Mouse (Mus musculus): ENCODE data around the gene Pik3r6. TPM values are rescaled to one million over a fixed set of nuclear protein-coding genes. Genes with fewer than 3 reads are reported as not detected.

Gene Pik3r6
- total RNA-seq, 1 experiment from 2014 or later: 13.9 TPM

DNA sequence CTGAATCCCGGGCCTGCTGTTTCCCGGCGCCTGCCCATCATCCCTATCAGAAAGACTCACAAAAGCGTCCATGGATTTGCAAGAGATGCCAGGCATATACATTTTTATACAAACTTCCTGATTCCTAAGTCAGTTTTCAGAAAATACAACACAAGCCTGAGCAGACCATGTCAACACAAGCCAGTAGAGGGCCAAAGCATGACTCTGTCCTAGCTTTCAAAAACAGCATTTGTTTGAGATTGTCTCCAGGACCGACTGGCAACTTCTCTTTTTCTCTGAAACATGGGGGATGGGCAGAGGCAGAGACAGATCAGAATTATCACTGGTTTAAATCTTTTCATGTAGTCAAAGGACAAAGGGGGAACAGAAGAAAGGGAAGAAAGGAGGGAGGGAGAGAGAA is 18.5 kb downstream of the Pik3r6 start:
- peak; percentile 69 for ATAC-seq (replicated peaks; ENCODE audit: insufficient number of reproducible peaks, low FRiP score, low TSS enrichment, poor library complexity, severe bottlenecking)

- ATAC-seq (replicated peaks; ENCODE audit: insufficient number of reproducible peaks, low FRiP score, low TSS enrichment, poor library complexity, severe bottlenecking): no peak
Measured at GRCm38 (mm10) chr11:68526441-68526840, 23.6 kb downstream of the Pik3r6 start.

DNA sequence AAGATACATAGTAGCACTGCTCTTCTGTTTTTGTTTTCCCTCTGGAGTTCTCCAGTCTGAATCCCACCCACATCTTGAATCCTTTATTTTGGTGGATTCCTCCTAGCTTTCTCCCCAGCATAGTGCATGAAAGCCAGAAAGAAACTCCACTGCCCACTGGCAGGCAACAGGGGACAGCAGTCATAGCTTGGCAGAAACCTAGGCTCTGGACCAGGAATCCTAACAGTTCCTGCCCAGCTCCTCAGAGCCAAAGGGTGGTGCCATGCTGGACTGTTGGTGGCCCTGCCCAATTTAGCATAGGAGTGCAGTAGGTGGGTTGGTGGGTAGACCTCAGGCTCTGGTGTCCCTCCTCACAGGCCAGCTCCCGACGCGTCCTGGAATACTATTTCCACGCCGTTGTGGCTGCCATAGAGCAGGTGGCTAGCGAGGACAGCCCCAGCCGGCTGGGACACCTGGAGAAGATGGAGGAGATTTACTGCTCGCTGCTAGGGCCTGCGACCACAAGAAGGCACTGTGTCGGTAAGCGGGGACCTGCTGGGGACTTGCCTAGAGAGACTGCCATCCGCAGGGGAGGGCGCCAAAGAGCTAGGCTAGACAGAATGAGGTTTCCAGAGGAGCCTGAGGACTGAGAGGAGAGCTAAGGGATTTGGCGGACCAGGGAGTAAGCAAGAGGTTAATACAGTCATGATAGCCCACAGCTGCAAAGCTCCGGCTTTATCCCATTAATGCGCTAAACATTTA is 28.4 kb downstream of the Pik3r6 start:
- ATAC-seq (replicated peaks; ENCODE audit: insufficient number of reproducible peaks, low FRiP score, low TSS enrichment, poor library complexity, severe bottlenecking): no peak

- ATAC-seq (replicated peaks; ENCODE audit: insufficient number of reproducible peaks, low FRiP score, low TSS enrichment, poor library complexity, severe bottlenecking): no peak
Measured at GRCm38 (mm10) chr11:68531941-68532535, 29.2 kb downstream of the Pik3r6 start.

- no peak for ATAC-seq (replicated peaks; ENCODE audit: insufficient number of reproducible peaks, low FRiP score, low TSS enrichment, poor library complexity, severe bottlenecking)
Measured at GRCm38 (mm10) chr11:68532773-68533172, 30.0 kb downstream of the Pik3r6 start.

DNA sequence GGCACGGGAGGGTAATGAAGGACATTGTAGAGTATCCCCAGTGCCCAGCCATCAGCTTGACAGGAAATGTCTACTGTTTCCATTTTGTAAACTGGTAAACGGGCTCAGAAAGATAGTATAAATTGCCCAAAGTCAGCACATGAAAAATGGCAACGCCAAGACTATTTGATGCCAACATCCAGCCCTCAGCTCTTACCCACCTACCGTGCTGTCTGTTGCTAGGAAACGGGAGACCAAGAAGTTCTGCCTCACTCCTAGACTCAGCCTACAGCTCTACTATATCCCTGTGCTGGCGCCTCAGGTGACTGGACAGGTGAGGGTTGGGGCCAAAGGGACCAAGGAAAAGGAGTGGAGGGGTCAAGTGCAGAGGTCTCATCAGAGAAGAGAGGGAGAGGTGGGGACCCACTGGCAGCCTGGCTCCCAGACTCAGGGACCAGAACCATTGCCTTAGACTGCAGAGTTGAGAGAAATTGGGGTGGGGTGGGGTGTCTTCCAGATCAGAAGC is 31.2 kb downstream of the Pik3r6 start:
- no peak for ATAC-seq (replicated peaks; ENCODE audit: insufficient number of reproducible peaks, low FRiP score, low TSS enrichment, poor library complexity, severe bottlenecking)

DNA sequence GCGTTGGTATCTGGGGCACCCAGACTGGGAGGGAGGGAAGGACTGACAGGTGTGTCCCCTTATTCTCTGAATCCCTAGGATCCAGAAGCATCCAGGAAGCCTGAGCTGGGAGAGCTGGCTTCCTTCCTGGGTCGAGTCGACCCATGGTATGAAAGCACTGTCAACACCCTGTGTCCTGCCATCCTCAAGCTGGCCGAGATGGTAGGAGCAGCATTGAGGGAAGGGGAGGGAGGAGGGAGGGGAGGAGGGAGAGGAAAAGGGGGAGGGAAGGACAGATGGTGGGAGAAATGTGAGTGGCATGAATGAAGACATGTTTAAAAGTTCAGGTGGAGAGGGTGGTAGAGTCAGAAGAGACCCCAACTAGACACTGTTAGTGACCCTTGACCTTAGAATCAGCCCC is 33.2 kb downstream of the Pik3r6 start:
- no peak for ATAC-seq (replicated peaks; ENCODE audit: insufficient number of reproducible peaks, low FRiP score, low TSS enrichment, poor library complexity, severe bottlenecking)

DNA sequence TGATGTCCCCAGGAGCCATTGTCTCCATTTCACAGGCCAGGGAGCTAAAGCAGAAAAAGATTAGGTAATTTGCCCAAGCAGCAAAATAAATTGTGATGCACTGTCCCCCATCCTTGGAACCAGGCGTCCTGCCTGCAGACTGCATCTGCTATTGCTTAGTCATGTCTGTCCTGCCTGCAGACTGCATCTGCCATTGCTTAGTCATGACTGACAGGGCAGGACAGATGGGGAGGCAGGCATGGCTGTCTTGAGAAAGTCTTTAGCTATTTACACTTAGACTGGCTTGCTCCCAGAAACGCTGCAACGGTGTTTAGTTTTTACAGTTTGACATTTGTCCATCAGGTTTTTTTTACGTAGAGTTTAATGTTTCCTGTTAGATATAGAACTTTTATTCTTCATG is 33.6 kb downstream of the Pik3r6 start:
- no peak for ATAC-seq (replicated peaks; ENCODE audit: insufficient number of reproducible peaks, low FRiP score, low TSS enrichment, poor library complexity, severe bottlenecking)

DNA sequence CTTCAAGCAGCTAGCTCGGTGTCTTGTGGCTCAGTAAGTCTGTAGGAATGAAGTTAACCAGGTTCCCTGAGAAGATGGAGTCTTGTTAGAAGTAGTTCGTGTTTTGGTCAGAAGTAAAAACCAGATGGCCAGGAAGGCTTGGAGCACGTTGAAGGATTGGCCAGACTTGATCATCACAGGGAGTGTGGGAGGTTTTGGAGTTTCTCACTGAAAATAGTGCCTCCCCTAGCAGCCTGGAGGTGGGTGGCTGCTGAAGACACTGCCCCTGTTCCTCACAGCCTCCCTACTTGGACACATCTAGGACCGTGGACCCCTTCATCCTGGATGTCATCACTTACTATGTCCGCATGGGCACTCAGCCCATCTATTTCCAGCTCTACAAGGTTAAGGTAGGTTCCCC is 36.8 kb downstream of the Pik3r6 start:
- no peak for ATAC-seq (replicated peaks; ENCODE audit: insufficient number of reproducible peaks, low FRiP score, low TSS enrichment, poor library complexity, severe bottlenecking)

GRCm38 (mm10) chr11:68544554-68544953 is 41.7 kb downstream of the Pik3r6 start:
- ATAC-seq (replicated peaks; ENCODE audit: insufficient number of reproducible peaks, low FRiP score, low TSS enrichment, poor library complexity, severe bottlenecking): no peak

GRCm38 (mm10) chr11:68545172-68545571 is 42.4 kb downstream of the Pik3r6 start:
- no peak for ATAC-seq (replicated peaks; ENCODE audit: insufficient number of reproducible peaks, low FRiP score, low TSS enrichment, poor library complexity, severe bottlenecking)

DNA sequence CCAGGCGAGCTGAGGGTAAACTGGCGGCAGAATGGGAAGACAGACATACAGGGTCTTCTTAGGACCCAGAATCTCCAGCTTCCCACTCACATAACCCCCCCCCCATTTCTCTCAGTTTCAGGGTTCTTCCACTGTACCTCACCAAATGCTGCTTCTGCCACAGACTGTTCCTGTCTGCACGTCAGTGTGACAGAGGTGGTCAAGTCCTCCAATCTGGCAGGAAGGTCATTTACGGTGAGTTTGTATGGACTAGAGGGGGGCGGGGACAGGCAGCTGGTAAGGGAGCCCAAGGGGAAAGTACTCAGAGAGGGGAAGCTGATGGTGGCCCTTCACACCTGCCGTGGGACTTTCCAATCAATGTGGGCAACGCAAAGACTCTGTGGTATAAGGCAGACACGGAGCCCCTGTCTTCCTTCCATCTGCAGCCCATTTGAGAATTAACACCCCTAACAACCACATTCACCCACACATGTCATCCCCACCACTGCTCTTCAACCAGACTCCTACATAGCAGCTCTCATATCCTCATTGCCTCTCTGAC is 42.9 kb downstream of the Pik3r6 start:
- peak; percentile 36; the same call in 1 of the 2 replicates for ATAC-seq (replicated peaks; ENCODE audit: insufficient number of reproducible peaks, low FRiP score, low TSS enrichment, poor library complexity, severe bottlenecking)

DNA sequence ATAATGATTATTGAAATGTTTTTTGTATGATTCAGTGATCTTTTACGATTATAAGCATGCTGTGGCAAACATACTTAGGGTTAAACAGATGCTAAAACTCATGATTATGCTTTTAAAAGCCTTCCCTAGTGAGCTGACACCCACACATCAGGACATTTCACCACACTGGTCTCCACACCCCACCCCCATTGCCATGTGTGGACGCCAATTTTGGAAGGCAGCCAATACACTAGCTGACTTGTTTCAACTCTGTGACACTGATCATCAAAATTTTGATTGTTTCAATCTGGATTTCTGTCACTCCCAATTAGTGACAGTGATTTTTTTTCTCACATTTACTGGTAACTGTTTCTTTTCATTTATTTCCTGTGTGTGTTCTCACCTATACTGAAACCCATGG is 44.7 kb downstream of the Pik3r6 start:
- ATAC-seq (replicated peaks; ENCODE audit: insufficient number of reproducible peaks, low FRiP score, low TSS enrichment, poor library complexity, severe bottlenecking): no peak

GRCm38 (mm10) chr11:68549597-68549996 is 46.8 kb downstream of the Pik3r6 start:
- no peak for ATAC-seq (replicated peaks; ENCODE audit: insufficient number of reproducible peaks, low FRiP score, low TSS enrichment, poor library complexity, severe bottlenecking)

- no peak for ATAC-seq (replicated peaks; ENCODE audit: insufficient number of reproducible peaks, low FRiP score, low TSS enrichment, poor library complexity, severe bottlenecking)
Measured at GRCm38 (mm10) chr11:68550358-68550757, 47.5 kb downstream of the Pik3r6 start.

DNA sequence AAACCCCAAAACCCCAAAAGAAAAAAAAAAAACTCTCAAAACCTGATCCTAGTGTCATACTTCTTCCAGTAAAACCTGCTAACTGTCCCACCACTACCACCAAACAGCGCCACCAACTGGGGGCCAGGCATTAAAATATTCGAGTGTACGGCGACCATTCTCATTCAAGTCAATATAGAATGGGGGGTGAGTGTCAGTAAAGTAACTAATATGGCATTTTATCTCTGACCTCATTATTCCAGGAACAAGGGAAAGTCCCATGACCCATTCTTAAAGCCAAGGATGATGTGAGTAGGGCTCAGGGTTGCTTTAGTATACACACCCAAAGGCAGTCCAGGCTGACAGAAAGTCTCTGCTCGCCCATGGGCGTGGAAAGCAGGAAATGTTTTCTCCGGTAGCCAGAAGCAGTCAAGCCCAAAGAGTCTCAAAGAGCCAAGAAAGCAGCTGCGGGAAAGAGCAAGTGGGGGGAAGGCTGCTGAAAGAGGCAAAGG is 51.2 kb downstream of the Pik3r6 start:
- no peak for ATAC-seq (replicated peaks; ENCODE audit: insufficient number of reproducible peaks, low FRiP score, low TSS enrichment, poor library complexity, severe bottlenecking)

DNA sequence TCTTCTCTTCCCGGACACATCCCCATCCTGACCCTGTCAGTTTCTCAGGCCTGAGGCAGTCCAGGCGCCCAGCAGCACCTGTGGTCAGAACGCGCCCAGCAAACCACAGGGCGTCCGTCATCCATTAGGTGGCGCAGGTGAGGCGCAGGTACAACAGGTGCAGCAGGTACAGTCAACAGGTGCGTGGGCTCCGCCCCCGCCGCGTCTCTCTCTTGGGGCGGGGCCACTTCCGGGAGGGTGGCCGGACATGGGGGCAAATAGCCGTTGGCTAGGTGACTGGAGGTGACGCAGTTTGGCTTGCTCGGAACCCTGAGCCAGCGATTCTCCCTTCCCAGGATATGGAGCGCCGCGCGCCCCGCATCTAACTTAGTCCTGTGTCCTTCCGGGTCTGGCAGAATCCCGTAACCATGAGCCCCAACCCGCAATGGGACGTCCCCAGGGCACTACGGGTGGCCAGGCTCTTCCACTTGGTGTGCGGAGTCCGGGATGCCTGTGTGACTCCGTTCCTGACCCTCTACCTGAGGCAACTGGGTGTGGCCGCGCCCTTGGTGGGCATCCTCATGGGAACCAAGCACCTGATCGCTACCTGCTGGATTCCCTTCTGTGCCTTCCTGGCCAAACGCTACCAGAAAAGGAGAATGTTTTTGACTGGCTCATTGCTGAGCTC is 53.2 kb downstream of the Pik3r6 start, which contains the start of gene Mfsd6l:
Gene Mfsd6l, plus strand, starts transcription at position 269 of the 667 bp plus-strand sequence.
- ATAC-seq (replicated peaks; ENCODE audit: insufficient number of reproducible peaks, low FRiP score, low TSS enrichment, poor library complexity, severe bottlenecking): no peak

- no peak for ATAC-seq (replicated peaks; ENCODE audit: insufficient number of reproducible peaks, low FRiP score, low TSS enrichment, poor library complexity, severe bottlenecking)
Measured at GRCm38 (mm10) chr11:68559546-68559945, 56.7 kb downstream of the Pik3r6 start.

Data from monocyte, adult 5-6 weeks (primary cell).